Mouse (Mus musculus): Measurements from ENCODE around the gene Asb15.

Asb15 gene

GRCm38 (mm10) chr6:24608129-24608528 is 80.2 kb downstream of the Asb15 start:
- no peak for DNase-seq (ENCODE audit: low spot score)

GRCm38 (mm10) chr6:24608682-24609081 is 80.7 kb downstream of the Asb15 start:
- no peak for DNase-seq (ENCODE audit: low spot score)

- no peak for DNase-seq (ENCODE audit: low spot score)
These were observed 81.6 kb downstream of the Asb15 start for GRCm38 (mm10) chr6:24609531-24609930.

DNA sequence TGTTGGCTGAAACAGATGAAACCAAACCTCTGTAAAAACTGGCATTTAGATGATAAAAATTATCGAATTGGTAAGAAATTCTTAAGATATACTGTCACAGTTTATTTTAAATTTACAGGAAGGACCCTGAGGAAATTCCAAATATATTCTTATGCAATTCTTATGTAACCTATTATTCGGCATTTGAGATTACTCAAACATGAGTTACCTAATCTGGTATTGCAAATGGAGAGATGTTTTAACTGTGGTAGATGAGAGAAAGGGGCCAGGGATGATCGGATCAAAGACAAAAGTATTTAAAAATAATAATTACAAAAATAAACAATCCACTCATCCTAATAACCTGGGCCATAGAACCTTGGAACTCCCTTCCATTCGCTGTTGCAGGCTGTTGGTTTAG is 82.4 kb downstream of the Asb15 start:
- no peak for DNase-seq (ENCODE audit: low spot score)

DNA sequence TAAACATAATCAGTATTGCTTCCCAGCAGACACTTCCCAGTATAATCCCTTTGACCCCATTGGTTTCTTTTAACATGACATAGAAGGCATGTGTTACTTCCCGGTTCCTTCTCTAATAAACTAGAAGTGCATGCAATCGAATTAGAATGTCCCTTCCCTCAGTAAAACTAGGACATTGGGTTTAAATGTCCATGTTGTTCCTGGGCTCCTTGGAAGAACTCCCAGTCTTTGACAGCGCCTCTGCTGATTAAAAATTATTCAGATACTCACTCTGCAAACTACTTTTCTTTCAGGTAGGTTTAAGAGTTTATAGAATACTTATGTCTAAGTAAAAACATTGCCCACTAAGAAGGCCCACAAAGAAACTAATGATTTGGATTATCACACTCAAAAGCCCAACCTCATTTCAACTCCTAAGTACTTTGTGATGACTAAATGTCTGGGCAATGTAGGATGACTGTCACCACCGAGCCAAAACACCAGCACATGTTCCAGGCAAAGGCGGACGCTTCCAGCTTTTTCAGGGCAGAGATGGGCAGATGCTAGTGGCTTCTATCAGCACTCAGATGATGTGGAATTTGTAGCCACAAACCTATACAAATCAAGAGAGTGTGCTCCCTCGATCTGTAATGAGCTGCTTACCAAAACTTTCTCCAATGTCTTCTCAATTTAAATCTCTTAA is 84.3 kb downstream of the Asb15 start:
- no peak for DNase-seq (ENCODE audit: low spot score)

DNA sequence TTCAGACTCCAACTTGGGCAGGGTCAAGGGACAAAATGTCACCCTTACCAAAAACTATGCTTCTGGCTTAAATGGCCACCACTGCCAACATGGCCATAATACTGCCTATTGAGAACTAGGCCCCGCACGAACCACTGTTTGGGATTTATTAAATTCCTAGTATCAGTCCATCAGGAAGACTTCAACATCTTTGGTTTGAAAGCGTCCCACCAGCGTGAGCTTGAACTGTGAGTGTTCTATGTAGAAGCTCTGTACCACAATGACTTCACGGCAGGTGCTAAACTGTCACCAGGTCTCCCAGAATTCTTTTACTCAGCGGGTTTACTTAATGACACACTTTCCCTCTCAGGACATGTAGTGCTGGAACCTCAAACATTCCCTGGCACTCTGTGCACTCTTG is 85.4 kb downstream of the Asb15 start:
- no peak for DNase-seq (ENCODE audit: low spot score)

- no peak for DNase-seq (ENCODE audit: low spot score)
These were observed 86.0 kb downstream of the Asb15 start for GRCm38 (mm10) chr6:24613918-24614317.

GRCm38 (mm10) chr6:24616746-24617145 is 88.8 kb downstream of the Asb15 start:
- no peak for DNase-seq (ENCODE audit: low spot score)

DNA sequence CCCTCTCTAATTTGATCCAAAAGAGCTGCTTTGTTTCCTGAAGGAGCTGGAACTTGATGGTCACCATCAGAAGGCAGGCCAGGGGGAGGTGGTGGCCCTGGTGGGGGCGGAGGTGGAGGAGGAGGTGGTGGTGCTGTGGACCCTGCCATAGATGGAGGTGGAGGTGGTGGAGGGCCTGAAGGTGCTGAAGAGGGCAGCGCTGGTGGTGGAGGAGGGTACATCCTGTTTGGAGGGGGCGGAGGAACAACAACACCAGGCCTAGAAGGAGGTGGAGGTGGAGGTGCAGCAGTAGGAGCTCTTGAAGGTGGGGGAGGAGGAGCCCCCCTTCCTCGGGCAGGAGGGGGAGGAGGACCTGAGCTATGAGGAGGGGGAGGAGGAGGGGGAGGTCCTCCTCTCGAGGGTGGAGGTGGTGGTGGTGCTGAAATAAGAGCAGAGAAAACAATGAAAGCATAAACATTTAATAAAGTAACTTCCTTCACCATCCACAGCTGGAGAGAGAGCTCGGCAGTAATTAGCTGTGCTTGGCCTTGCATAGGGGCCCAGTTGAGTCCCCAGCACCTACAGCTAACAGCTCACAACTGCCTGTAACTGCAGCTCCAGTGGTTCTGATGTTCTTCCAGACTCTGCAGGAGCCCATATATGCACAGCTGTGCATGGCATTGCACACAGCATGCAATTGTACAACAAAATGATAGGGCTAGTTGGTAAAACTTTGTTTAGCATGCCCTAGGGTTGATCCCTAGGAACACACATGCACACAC is 91.5 kb downstream of the Asb15 start:
- no peak for DNase-seq (ENCODE audit: low spot score)

DNA sequence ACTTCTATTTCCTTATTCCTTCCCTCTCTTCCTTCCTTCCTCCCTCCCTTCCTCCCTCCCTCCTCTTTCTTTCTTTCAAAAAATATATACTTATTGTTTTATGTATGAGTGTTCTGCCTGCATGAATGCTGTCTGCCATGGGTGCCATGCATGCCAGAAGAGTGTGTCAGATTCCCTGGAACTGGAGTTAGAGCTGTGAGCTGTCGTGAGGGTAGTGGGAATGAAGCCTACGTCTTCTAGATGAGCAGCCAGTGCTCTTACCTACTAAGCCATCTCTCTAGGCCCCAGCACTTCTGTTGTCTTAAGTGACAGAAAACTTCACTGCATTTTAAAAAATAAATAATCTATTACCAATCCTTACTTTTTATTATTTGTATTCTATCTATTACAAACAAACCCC is 93.0 kb downstream of the Asb15 start:
- no peak for DNase-seq (ENCODE audit: low spot score)

DNA sequence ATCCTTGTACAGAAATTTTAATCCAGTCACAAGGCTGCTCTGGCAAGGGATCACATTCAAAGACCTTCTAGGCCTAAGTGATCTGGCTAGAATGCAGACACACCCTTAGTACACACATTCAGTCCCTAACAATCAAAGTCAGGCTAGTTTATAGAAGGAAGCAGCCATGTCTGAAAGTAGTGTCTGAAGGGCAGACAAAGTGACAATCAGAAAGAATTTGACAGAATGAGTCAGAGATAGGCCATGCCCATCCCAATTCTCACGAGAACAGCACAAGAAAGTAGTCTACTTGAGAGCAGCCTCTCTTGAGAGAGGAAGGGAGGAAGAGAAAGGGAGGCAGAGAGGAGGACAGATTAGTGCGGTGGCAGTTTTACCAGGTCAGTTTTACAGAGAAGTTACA is 94.2 kb downstream of the Asb15 start:
- no peak for DNase-seq (ENCODE audit: low spot score)
